Mouse (Mus musculus): Measurements from ENCODE around the gene Arrdc3. TPM values are rescaled to one million over a fixed set of nuclear protein-coding genes. Genes with fewer than 3 reads are reported as not detected.
"Not testable (repeated sequence)": the region's sequence is repeated elsewhere in the genome, so short reads cannot be mapped to it uniquely, and the experiment has no call there.

Gene Arrdc3
- polyA plus RNA-seq, 1 experiment from 2014 or later: 22.1 TPM

- DNase-seq (ENCODE audit: low spot score) (no peak), ATAC-seq (ENCODE audit: low FRiP score, low TSS enrichment) (no peak)
- WGBS: 6% methylated on average over 6 of the region's 6 CpGs
Observed at GRCm38 (mm10) chr13:80886664-80887210, 3.6 kb downstream of the Arrdc3 start.

GRCm38 (mm10) chr13:80887842-80888241 lies 4.7 kb downstream of the Arrdc3 start:
- Histone ChIP-seq H3K4me1 (replicated peaks; ENCODE audit: control insufficient read depth, insufficient read depth) (no peaks in the 10 kb centered on the region), H3K27me3 (ENCODE audit: control insufficient read depth, insufficient read depth, low read length) (no peaks in the 10 kb centered on the region), H3K36me3 (ENCODE audit: control insufficient read depth, insufficient read depth, low read length) (peaks cover 21% of the 10 kb centered on the region), H3K4me2 (replicated peaks; ENCODE audit: low read depth) (no peak overlapping the region), H3K27ac (replicated peaks) (no peak overlapping the region), H3K4me3 (ENCODE audit: low read depth, low read length) (no peak overlapping the region), H3K9ac (ENCODE audit: low read length) (no peak overlapping the region), H3K9me3 (ENCODE audit: control insufficient read depth, low read length) (no peaks in the 10 kb centered on the region)
- WGBS: 34% methylated on average over 2 of the region's 2 CpGs
- ATAC-seq (ENCODE audit: low FRiP score, low TSS enrichment): no peak
- no peak for DNase-seq (ENCODE audit: low spot score)
- TF ChIP-seq EP300 (optimal IDR thresholded peaks at IDR 0.05): no peak
- no peak for TF ChIP-seq CTCF (IDR thresholded peaks at IDR 0.05; ENCODE audit: low read depth)

More at GRCm38 (mm10) chr13:80886664-80887210, 3.6 kb downstream of the Arrdc3 start:
- H3K4me1 ChIP-seq (replicated peaks; ENCODE audit: control insufficient read depth, insufficient read depth): no peaks in the 10 kb centered on the region
- H3K4me3 ChIP-seq (ENCODE audit: low read depth, low read length): peak overlapping the region; percentile 84
- peak overlapping the region; percentile 98 for H3K9ac ChIP-seq (ENCODE audit: low read length)
- no peaks in the 10 kb centered on the region for H3K27me3 ChIP-seq (ENCODE audit: control insufficient read depth, insufficient read depth, low read length)
- H3K9me3 ChIP-seq (ENCODE audit: control insufficient read depth, low read length): no peaks in the 10 kb centered on the region
- H3K36me3 ChIP-seq (ENCODE audit: control insufficient read depth, insufficient read depth, low read length): peaks cover 16% of the 10 kb centered on the region
- TF ChIP-seq EP300 (optimal IDR thresholded peaks at IDR 0.05): no peak
- no peak for TF ChIP-seq CTCF (IDR thresholded peaks at IDR 0.05; ENCODE audit: low read depth)
- peak overlapping the region; percentile 100 for H3K27ac ChIP-seq (replicated peaks)
- peak overlapping the region; percentile 65 for H3K4me2 ChIP-seq (replicated peaks; ENCODE audit: low read depth)

GRCm38 (mm10) chr13:80894928-80895327 lies 11.7 kb downstream of the Arrdc3 start:
- not testable (repeated sequence) for H3K9ac ChIP-seq (ENCODE audit: low read length); H3K27ac ChIP-seq (replicated peaks); H3K4me2 ChIP-seq (replicated peaks; ENCODE audit: low read depth); ATAC-seq (ENCODE audit: low FRiP score, low TSS enrichment); H3K4me3 ChIP-seq (ENCODE audit: low read depth, low read length); H3K27me3 ChIP-seq (ENCODE audit: control insufficient read depth, insufficient read depth, low read length); H3K4me1 ChIP-seq (replicated peaks; ENCODE audit: control insufficient read depth, insufficient read depth); DNase-seq (ENCODE audit: low spot score); H3K9me3 ChIP-seq (ENCODE audit: control insufficient read depth, low read length)
- 88% methylated on average over 3 of the region's 3 CpGs for WGBS
- peaks cover 28% of the 10 kb centered on the region for H3K36me3 ChIP-seq (ENCODE audit: control insufficient read depth, insufficient read depth, low read length)

GRCm38 (mm10) chr13:80897411-80897810 lies 14.2 kb downstream of the Arrdc3 start:
- Histone ChIP-seq H3K36me3 (ENCODE audit: control insufficient read depth, insufficient read depth, low read length) (peaks cover 11% of the 10 kb centered on the region; the same call in 1 of the 2 replicates), H3K9me3 (ENCODE audit: control insufficient read depth, low read length) (no peaks in the 10 kb centered on the region), H3K27ac (replicated peaks) (no peak overlapping the region), H3K27me3 (ENCODE audit: control insufficient read depth, insufficient read depth, low read length) (no peaks in the 10 kb centered on the region), H3K4me1 (replicated peaks; ENCODE audit: control insufficient read depth, insufficient read depth) (no peaks in the 10 kb centered on the region), H3K4me3 (ENCODE audit: low read depth, low read length) (no peak overlapping the region), H3K4me2 (replicated peaks; ENCODE audit: low read depth) (no peak overlapping the region), H3K9ac (ENCODE audit: low read length) (no peak overlapping the region)
- ATAC-seq (ENCODE audit: low FRiP score, low TSS enrichment) (no peak), DNase-seq (ENCODE audit: low spot score) (no peak)
- no peak for TF ChIP-seq CTCF (IDR thresholded peaks at IDR 0.05; ENCODE audit: low read depth)
- TF ChIP-seq EP300 (optimal IDR thresholded peaks at IDR 0.05): no peak
- WGBS: 39% methylated on average over 1 of the region's 1 CpGs

GRCm38 (mm10) chr13:80898095-80898494 lies 14.9 kb downstream of the Arrdc3 start:
- H3K9me3 ChIP-seq (ENCODE audit: control insufficient read depth, low read length): no peaks in the 10 kb centered on the region
- TF ChIP-seq CTCF (IDR thresholded peaks at IDR 0.05; ENCODE audit: low read depth) (no peak), EP300 (optimal IDR thresholded peaks at IDR 0.05) (no peak)
- no peak overlapping the region for H3K9ac ChIP-seq (ENCODE audit: low read length)
- H3K4me3 ChIP-seq (ENCODE audit: low read depth, low read length): no peak overlapping the region
- H3K27ac ChIP-seq (replicated peaks): no peak overlapping the region
- no peak overlapping the region for H3K4me2 ChIP-seq (replicated peaks; ENCODE audit: low read depth)
- 92% methylated on average over 4 of the region's 4 CpGs for WGBS
- ATAC-seq (ENCODE audit: low FRiP score, low TSS enrichment): no peak
- peaks cover 7% of the 10 kb centered on the region; the same call in 1 of the 2 replicates for H3K36me3 ChIP-seq (ENCODE audit: control insufficient read depth, insufficient read depth, low read length)
- H3K27me3 ChIP-seq (ENCODE audit: control insufficient read depth, insufficient read depth, low read length): no peaks in the 10 kb centered on the region
- no peaks in the 10 kb centered on the region for H3K4me1 ChIP-seq (replicated peaks; ENCODE audit: control insufficient read depth, insufficient read depth)
- no peak for DNase-seq (ENCODE audit: low spot score)

- 69% methylated on average over 2 of the region's 2 CpGs for WGBS
- no peak for ATAC-seq (ENCODE audit: low FRiP score, low TSS enrichment)
- TF ChIP-seq EP300 (optimal IDR thresholded peaks at IDR 0.05) (no peak), CTCF (IDR thresholded peaks at IDR 0.05; ENCODE audit: low read depth) (no peak)
Observed at GRCm38 (mm10) chr13:80899435-80900029, 16.3 kb downstream of the Arrdc3 start.

More at GRCm38 (mm10) chr13:80899435-80900029, 16.3 kb downstream of the Arrdc3 start:
- Histone ChIP-seq H3K9ac (ENCODE audit: low read length) (no peak overlapping the region), H3K9me3 (ENCODE audit: control insufficient read depth, low read length) (no peaks in the 10 kb centered on the region), H3K4me2 (replicated peaks; ENCODE audit: low read depth) (no peak overlapping the region), H3K4me3 (ENCODE audit: low read depth, low read length) (no peak overlapping the region), H3K36me3 (ENCODE audit: control insufficient read depth, insufficient read depth, low read length) (no peaks in the 10 kb centered on the region), H3K27me3 (ENCODE audit: control insufficient read depth, insufficient read depth, low read length) (no peaks in the 10 kb centered on the region), H3K27ac (replicated peaks) (no peak overlapping the region), H3K4me1 (replicated peaks; ENCODE audit: control insufficient read depth, insufficient read depth) (no peaks in the 10 kb centered on the region)
- no peak for DNase-seq (ENCODE audit: low spot score)

Data from stomach, postnatal 0 days (tissue).